Mouse (Mus musculus) G1E (cell line): ENCODE data around the gene Lama4. TPM values are rescaled to one million over a fixed set of nuclear protein-coding genes. Genes with fewer than 3 reads are reported as not detected.

Experiments
- ATAC-seq: 2 replicates; pipeline ENCODE4 v1.8.0; 2016; ENCODE audit warnings: mild to moderate bottlenecking; ENCODE audit not compliant: insufficient number of reproducible peaks, poor library complexity, low FRiP score, severe bottlenecking; ENCODE audit errors: extremely low read depth
- DNase-seq: peaks from one replicate; pipeline ENCODE4 v3.0.0; 2012; ENCODE audit warnings: low spot score
- H3K27me3 ChIP-seq: 2 replicates; pipeline ENCODE4 v1.6.1; 2012; ENCODE audit warnings: mild to moderate bottlenecking, low read length, inconsistent platforms; ENCODE audit not compliant: insufficient read depth
- H3K36me3 ChIP-seq: replicated peaks from 2 replicates; pipeline ENCODE3; 2012; ENCODE audit warnings: mild to moderate bottlenecking, inconsistent platforms
- H3K4me1 ChIP-seq: 2 replicates; pipeline ENCODE4 v1.6.1; 2012; ENCODE audit warnings: low read depth, low read length, inconsistent platforms, mixed read lengths; ENCODE audit not compliant: insufficient read depth
- H3K4me3 ChIP-seq: 2 replicates; pipeline ENCODE4 v1.5.1; 2012; ENCODE audit warnings: low read depth, mild to moderate bottlenecking, inconsistent platforms, low read length, moderate library complexity, mixed read lengths
- H3K9me3 ChIP-seq: replicated peaks from 2 replicates; pipeline ENCODE4 v1.6.1; 2012; ENCODE audit warnings: inconsistent platforms
- CTCF ChIP-seq: IDR thresholded peaks from 2 replicates; pipeline ENCODE4 v1.5.1; 2012; ENCODE audit warnings: low read depth, low read length, inconsistent platforms, mixed read lengths
- GATA1 ChIP-seq: IDR thresholded peaks from 2 replicates; pipeline ENCODE4 v1.6.1; 2012; ENCODE audit warnings: borderline replicate concordance, low read length, inconsistent platforms, mixed read lengths
- GATA2 ChIP-seq: IDR thresholded peaks from 2 replicates; pipeline ENCODE4 v1.6.1; 2012; ENCODE audit warnings: low read depth, low read length, inconsistent platforms, borderline replicate concordance
- POLR2AphosphoS5 ChIP-seq: IDR thresholded peaks from 2 replicates; pipeline ENCODE4 v1.6.1; 2012; ENCODE audit warnings: low read depth, low read length, inconsistent platforms; ENCODE audit not compliant: insufficient replicate concordance
- TAL1 ChIP-seq: conservative IDR thresholded peaks from 2 replicates; pipeline ENCODE4 v1.6.1; 2012; ENCODE audit warnings: low read depth, low read length, inconsistent platforms, mixed read lengths
- polyA plus RNA-seq: library from polyadenylated mRNA; stranded (reverse); fragments of >175 nt; gene quantifications from 2 replicates; pipeline ENCODE4 v1.2.3, GENCODE M21; 2012
- total RNA-seq, 2 experiments: library from RNA; stranded (forward) in 1 of 2; stranded (reverse) in 1 of 2; fragments of 200-1000 nt in 1 of 2; fragments of >200 nt in 1 of 2; fragmentation: Nextera tagmentation in 1 of 2; gene quantifications; 2 replicates each; pipeline ENCODE4 v1.2.3; 2014 to 2017

Gene Lama4
- total RNA-seq (2014; fragmentation: Nextera tagmentation): not detected in 2 replicates
- 0.35 and 0.38 TPM in 2 replicates for total RNA-seq (2017)
- polyA plus RNA-seq: not detected in 2 replicates

DNA sequence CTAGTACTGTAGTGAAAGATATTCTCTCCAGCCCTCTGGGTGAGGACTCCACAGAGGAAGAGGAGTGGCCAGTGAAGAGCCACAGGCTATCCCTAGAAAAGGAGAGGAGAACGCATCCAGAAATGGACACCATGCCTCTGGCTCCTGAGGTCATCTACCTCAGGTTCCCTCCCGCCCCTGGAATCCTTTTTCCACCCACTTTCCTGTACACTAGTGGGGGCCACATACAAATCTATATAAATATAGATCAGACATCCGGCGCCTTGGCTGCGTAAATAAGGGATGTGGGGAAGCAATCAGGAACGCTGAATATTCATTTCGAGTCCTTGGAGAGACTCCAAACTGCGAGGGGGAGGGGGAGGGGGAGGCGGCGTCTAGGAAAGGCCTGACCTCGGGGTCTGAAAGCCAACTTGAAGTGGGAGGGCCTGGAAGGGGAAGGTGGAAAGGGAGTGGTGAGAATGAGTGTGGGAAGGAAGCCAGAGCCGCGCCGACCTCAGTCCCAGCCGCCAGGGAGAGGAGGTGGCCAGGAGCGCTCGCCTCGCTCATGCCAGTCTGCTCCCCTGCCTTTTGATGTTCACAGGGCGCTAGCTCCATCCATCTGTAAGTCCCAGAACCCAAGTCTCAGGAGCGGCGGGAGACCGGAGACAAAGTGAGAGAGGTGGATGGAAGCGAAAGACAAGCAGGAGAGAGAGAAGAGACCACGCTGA is at the start of gene Lama4:
TSS of gene Lama4 (plus strand) at position 441 of the 707 bp plus-strand sequence.
- Histone ChIP-seq H3K4me3 (no peak within 1 kb of the TSS), H3K27me3 (no peaks in the 10 kb centered on the region), H3K36me3 (no peaks in the 10 kb centered on the region), H3K4me1 (no peaks in the 10 kb centered on the region), H3K9me3 (no peaks in the 10 kb centered on the region)
- ATAC-seq: no peak
- DNase-seq: no peak
- TF ChIP-seq GATA1 (no peak), CTCF (no peak), POLR2AphosphoS5 (no peak), GATA2 (no peak), TAL1 (no peak)

DNA sequence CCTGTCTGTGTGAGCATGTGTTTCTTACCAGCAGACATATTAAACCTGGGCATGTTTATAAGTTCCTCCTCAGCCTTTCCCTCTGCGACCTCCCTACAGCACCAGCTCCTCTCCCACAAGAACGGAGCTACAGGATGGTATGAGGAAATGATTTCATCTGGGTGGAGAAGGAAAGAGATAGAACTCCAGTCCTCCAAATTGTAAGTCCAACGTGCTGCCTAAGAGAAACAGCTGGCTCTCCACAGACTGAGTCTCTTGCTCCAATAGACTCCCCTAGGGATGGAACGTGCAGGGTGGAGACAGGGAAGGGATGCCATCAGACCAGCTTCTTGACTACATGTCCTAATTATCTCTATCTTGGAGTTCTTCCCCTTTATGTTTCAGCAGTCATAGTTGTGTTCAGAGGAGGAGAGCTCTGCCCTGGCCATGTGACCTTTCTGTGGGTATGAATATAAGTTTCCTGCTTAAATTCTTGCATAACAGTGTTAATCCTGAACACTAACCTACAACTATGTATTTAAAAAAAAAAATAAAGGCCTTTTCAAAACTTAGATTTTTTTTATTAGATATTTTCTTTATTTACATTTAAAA is 49.2 kb upstream of the Lama4 start:
- no peak for ATAC-seq
- TF ChIP-seq TAL1: no peak
- no peak for TF ChIP-seq GATA2
- no peak for TF ChIP-seq CTCF
- TF ChIP-seq GATA1: no peak
- TF ChIP-seq POLR2AphosphoS5: no peak

DNA sequence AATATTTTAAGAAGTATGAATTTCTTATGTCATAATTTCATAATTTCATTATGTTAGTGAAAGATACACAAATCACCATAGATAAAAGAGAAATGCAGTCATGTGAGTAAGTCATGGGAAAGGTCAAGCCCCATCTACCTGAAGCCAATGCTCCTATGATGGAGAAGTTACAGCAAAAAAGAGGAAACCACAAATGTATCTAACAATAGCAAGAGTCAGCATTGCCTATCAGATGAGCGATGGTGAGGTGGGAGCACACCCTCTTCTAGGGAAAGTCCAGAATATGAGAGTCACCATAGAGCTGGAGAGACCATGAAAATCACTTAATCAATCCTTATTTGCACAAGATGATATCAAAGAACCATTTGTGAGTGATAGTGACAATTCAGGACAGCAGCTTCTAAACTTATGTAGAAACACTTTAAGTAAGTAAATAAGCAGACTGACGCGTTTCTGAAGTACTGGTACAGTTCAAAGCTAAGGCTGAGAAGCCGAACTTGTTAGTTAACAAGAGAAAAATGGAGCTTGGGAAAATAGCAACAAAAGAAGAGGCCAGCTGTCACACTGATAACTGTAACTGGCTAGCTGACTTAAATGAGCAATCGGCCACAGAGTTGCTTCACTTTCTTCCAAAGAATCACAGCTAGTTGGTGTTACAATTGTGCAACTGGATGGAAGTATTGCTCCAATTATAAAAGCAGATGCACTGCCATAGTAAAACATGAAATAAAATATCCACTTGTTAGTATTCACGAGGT is 36.2 kb upstream of the Lama4 start:
- H3K27me3 ChIP-seq: no peaks in the 10 kb centered on the region
- H3K4me1 ChIP-seq: no peaks in the 10 kb centered on the region
- no peak for DNase-seq
- TF ChIP-seq GATA2: no peak
- TF ChIP-seq TAL1: no peak
- no peak for TF ChIP-seq CTCF
- no peak for TF ChIP-seq GATA1
- no peak for ATAC-seq
- no peak overlapping the region for H3K4me3 ChIP-seq
- H3K9me3 ChIP-seq: no peaks in the 10 kb centered on the region
- no peaks in the 10 kb centered on the region for H3K36me3 ChIP-seq

More for the DNA sequence above, 49.2 kb upstream of the Lama4 start:
- no peak for DNase-seq
- H3K36me3 ChIP-seq: no peaks in the 10 kb centered on the region
- H3K27me3 ChIP-seq: no peaks in the 10 kb centered on the region
- H3K4me1 ChIP-seq: no peaks in the 10 kb centered on the region
- H3K9me3 ChIP-seq: no peaks in the 10 kb centered on the region
- H3K4me3 ChIP-seq: no peak overlapping the region

- no peak for DNase-seq
- no peak for ATAC-seq
- Histone ChIP-seq H3K36me3 (no peaks in the 10 kb centered on the region), H3K4me1 (no peaks in the 10 kb centered on the region), H3K9me3 (no peaks in the 10 kb centered on the region), H3K27me3 (no peaks in the 10 kb centered on the region), H3K4me3 (no peak overlapping the region)
- no peak for TF ChIP-seq CTCF
- no peak for TF ChIP-seq GATA1
- TF ChIP-seq POLR2AphosphoS5: no peak
- no peak for TF ChIP-seq TAL1
- no peak for TF ChIP-seq GATA2
Observed at GRCm38 (mm10) chr10:38944701-38945100, 20.6 kb upstream of the Lama4 start.

DNA sequence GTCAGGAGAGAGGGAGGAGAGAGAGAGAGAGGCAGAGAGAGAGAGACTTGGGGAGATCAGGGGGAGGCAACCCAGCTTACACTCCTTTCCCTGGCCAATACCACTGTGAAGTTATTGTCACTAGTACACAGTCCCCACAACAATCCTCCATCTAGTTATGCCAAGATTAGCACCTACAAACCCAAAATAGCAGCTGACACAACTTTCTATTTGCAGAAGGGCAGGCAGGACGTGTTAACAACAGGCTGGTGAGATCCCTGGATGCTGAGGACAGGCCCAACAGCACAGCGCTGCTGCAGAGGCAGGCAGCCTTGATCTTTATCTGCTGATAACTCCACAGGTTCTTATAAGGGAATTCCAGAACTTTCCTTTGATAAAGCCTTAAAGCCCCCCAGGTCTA is 3.4 kb upstream of the Lama4 start:
- DNase-seq: no peak
- Histone ChIP-seq H3K4me3 (no peak overlapping the region), H3K9me3 (no peaks in the 10 kb centered on the region), H3K27me3 (no peaks in the 10 kb centered on the region), H3K36me3 (no peaks in the 10 kb centered on the region), H3K4me1 (no peaks in the 10 kb centered on the region)
- TF ChIP-seq POLR2AphosphoS5 (no peak), TAL1 (no peak), GATA1 (no peak), CTCF (no peak), GATA2 (no peak)
- ATAC-seq: no peak

DNA sequence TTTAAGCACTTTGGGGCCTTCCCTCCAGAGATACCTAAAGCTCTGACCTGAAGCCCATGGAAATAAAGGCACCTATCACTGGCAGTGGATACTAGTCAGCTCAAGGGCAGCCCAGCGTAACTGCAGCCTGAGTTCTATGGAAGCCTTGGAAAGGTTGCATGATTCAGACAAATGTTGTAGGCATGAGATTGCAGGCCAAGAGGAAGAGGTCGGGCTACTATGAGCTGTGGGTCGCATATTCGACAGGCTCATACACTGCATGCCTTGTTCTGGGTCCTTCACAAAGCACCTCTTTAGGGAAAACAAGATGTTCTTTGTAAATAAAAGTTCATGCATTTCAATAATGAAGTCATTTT is 618 bp upstream of the Lama4 start:
- no peaks in the 10 kb centered on the region for H3K4me1 ChIP-seq
- ATAC-seq: no peak
- no peaks in the 10 kb centered on the region for H3K36me3 ChIP-seq
- no peak overlapping the region for H3K4me3 ChIP-seq
- DNase-seq: no peak
- no peaks in the 10 kb centered on the region for H3K27me3 ChIP-seq
- no peak for TF ChIP-seq CTCF
- TF ChIP-seq GATA2: no peak
- TF ChIP-seq GATA1: no peak
- no peak for TF ChIP-seq TAL1
- TF ChIP-seq POLR2AphosphoS5: no peak
- H3K9me3 ChIP-seq: no peaks in the 10 kb centered on the region
